22 mouse cellular contexts compared by ENCODE assay signal in genomic region chr17:49450922-49451321, GRCm38 (mm10). TPM values are rescaled to one million over a fixed set of nuclear protein-coding genes. Genes with fewer than 3 reads are reported as not detected.
A peak's percentile ranks its signal among the peaks of the same experiment; 100 is the strongest.
DNase-seq lines count a peak whose midpoint lies in the region; ATAC-seq and TF ChIP-seq lines count a peak whose summit lies in the region.
"Had no signal": no experiment of that assay in that cellular context is flagged by ENCODE, and none has a peak within 500 bp of the region (broad histone marks: within the 10 kb centered on the region; RNA-seq: fewer than 3 reads in every experiment).

No protein-coding gene starts in this region.

- no peak for TF ChIP-seq POLR2A in heart, adult 2 months (IDR thresholded peaks at IDR 0.05; ENCODE audit: insufficient read depth, low read depth, low read length)

- no peaks in the 10 kb centered on the region for H3K9me3 ChIP-seq in heart, postnatal 0 days (replicated peaks; ENCODE audit: control insufficient read depth, low read length)
- H3K9me3 ChIP-seq in kidney, embryonic 16.5 days (ENCODE audit: low read length), result no peaks in the 10 kb centered on the region
- no peaks in the 10 kb centered on the region for H3K9me3 ChIP-seq in stomach, embryonic 14.5 days (ENCODE audit: control insufficient read depth, low read depth, low read length)
- H3K9me3 ChIP-seq: G1E; hindbrain, embryonic 12.5 days had no signal

- intact Hi-C loops in heart, adult 2 months (cut with DNase I), result no loop called here

- no peak for DNase-seq in heart, postnatal 0 days (ENCODE audit: low spot score)
- no peak for DNase-seq in heart, adult 2 months
- DNase-seq in kidney, adult 18-20 months, result no peak
- DNase-seq in kidney, postnatal 14 days, result peak; percentile 59
- DNase-seq in right cerebral cortex, postnatal 10 days (ENCODE audit: low spot score in 2 of 2), result no peak
- DNase-seq: adrenal gland, postnatal 36 days; B cell, adult 2 months; cerebellum, adult 9-10 months; gastrocnemius, postnatal 10 days; heart, postnatal 10 days; liver; lung, postnatal 10 days; thymus, postnatal 36 days had no signal

- peak; percentile 30; the same call in 1 of the 2 replicates for ATAC-seq in heart, postnatal 0 days (ENCODE audit: insufficient read depth, low read depth)
- peak; percentile 47; the same call in 1 of the 2 replicates for ATAC-seq in kidney, embryonic 16.5 days (ENCODE audit: low FRiP score, low TSS enrichment)
- ATAC-seq in stomach, embryonic 14.5 days (ENCODE audit: insufficient number of reproducible peaks, insufficient read depth, low FRiP score, low read depth), result peak; percentile 64; the same call in 1 of the 2 replicates
- ATAC-seq: forebrain, embryonic 16.5 days; Patski had no signal

- TF ChIP-seq CTCF in heart, postnatal 0 days (IDR thresholded peaks at IDR 0.05; ENCODE audit: low read depth), result no peak
- TF ChIP-seq CTCF in heart, adult 2 months (IDR thresholded peaks at IDR 0.05), result no peak

- H3K4me1 ChIP-seq in heart, postnatal 0 days (ENCODE audit: control insufficient read depth, insufficient read depth), result peaks cover 8% of the 10 kb centered on the region; the same call in 1 of the 2 replicates
- 0 out of 2 replicates have a peak, but pooled peaks cover 2% of the 10 kb centered on the region for H3K4me1 ChIP-seq in heart, adult 2 months (ENCODE audit: control insufficient read depth, insufficient read depth, low read length)
- H3K4me1 ChIP-seq in kidney, embryonic 16.5 days (ENCODE audit: insufficient read depth, low read length), result peaks cover 15% of the 10 kb centered on the region
- peaks cover 16% of the 10 kb centered on the region for H3K4me1 ChIP-seq in stomach, embryonic 14.5 days (ENCODE audit: control insufficient read depth, insufficient read depth, low read length)
- H3K4me1 ChIP-seq: hindbrain, embryonic 12.5 days had no signal

- WGBS in heart, postnatal 0 days, result 68% methylated on average over 6 of the region's 6 CpGs
- WGBS in heart, adult 2 months, result 57% methylated on average over 6 of the region's 6 CpGs
- WGBS in kidney, embryonic 16.5 days, result 47% methylated on average over 6 of the region's 6 CpGs
- 40% methylated on average over 6 of the region's 6 CpGs for WGBS in stomach, embryonic 14.5 days

- no peak overlapping the region for H3K9ac ChIP-seq in heart, postnatal 0 days (replicated peaks; ENCODE audit: low read depth, low read length)
- H3K9ac ChIP-seq in heart, adult 2 months (ENCODE audit: low read depth, low read length), result no peak overlapping the region
- no peak overlapping the region for H3K9ac ChIP-seq in kidney, embryonic 16.5 days (replicated peaks; ENCODE audit: low read length)
- H3K9ac ChIP-seq in stomach, embryonic 14.5 days (replicated peaks; ENCODE audit: low read depth, low read length), result no peak overlapping the region; the same call in 1 of the 2 replicates
- H3K9ac ChIP-seq: hindbrain, embryonic 12.5 days had no signal

- H3K4me3 ChIP-seq in heart, postnatal 0 days (ENCODE audit: low read depth, low read length), result no peak overlapping the region
- no peak overlapping the region for H3K4me3 ChIP-seq in heart, adult 2 months
- H3K4me3 ChIP-seq in kidney, embryonic 16.5 days (ENCODE audit: low read length), result no peak overlapping the region
- H3K4me3 ChIP-seq in stomach, embryonic 14.5 days (ENCODE audit: low read depth, low read length), result no peak overlapping the region
- H3K4me3 ChIP-seq: hindbrain, embryonic 12.5 days; left cerebral cortex, adult 2 months had no signal

- H3K27ac ChIP-seq in heart, postnatal 0 days (ENCODE audit: low read depth), result no peak overlapping the region
- H3K27ac ChIP-seq in heart, adult 2 months, result no peak overlapping the region
- no peak overlapping the region for H3K27ac ChIP-seq in kidney, embryonic 16.5 days (ENCODE audit: low read length)
- peak overlapping the region; percentile 48; the same call in 1 of the 2 replicates for H3K27ac ChIP-seq in stomach, embryonic 14.5 days (ENCODE audit: low read length)
- H3K27ac ChIP-seq: hindbrain, embryonic 12.5 days; left cerebral cortex, adult 2 months had no signal

- no peaks in the 10 kb centered on the region for H3K79me2 ChIP-seq in heart, adult 2 months (replicated peaks; ENCODE audit: control insufficient read depth, insufficient read depth, low read length)

- no peak for TF ChIP-seq EP300 in heart, postnatal 0 days (IDR thresholded peaks at IDR 0.05; ENCODE audit: low read depth)
- TF ChIP-seq EP300 in heart, adult 2 months (IDR thresholded peaks at IDR 0.05; ENCODE audit: insufficient read depth, low read depth, low read length), result no peak

- H3K36me3 ChIP-seq in heart, postnatal 0 days (replicated peaks; ENCODE audit: control insufficient read depth, insufficient read depth, low read length), result peaks cover 39% of the 10 kb centered on the region
- H3K36me3 ChIP-seq in heart, adult 2 months (ENCODE audit: control insufficient read depth, insufficient read depth, low read length), result no peaks in the 10 kb centered on the region
- peaks cover 25% of the 10 kb centered on the region for H3K36me3 ChIP-seq in kidney, embryonic 16.5 days (ENCODE audit: insufficient read depth, low read length)
- H3K36me3 ChIP-seq in stomach, embryonic 14.5 days (ENCODE audit: control insufficient read depth, insufficient read depth, low read length), result peaks cover 17% of the 10 kb centered on the region; the same call in 1 of the 2 replicates

- no peaks in the 10 kb centered on the region for H3K27me3 ChIP-seq in heart, postnatal 0 days (ENCODE audit: control insufficient read depth, insufficient read depth, low read length)
- H3K27me3 ChIP-seq in heart, adult 2 months (ENCODE audit: control insufficient read depth, insufficient read depth, low read length), result no peaks in the 10 kb centered on the region
- H3K27me3 ChIP-seq in kidney, embryonic 16.5 days (ENCODE audit: insufficient read depth, low read length), result no peaks in the 10 kb centered on the region
- H3K27me3 ChIP-seq in stomach, embryonic 14.5 days (ENCODE audit: control insufficient read depth, insufficient read depth, low read length), result no peaks in the 10 kb centered on the region
- H3K27me3 ChIP-seq: CH12.LX; hindbrain, embryonic 12.5 days; Patski had no signal

- no peak overlapping the region for H3K4me2 ChIP-seq in heart, postnatal 0 days (ENCODE audit: low read depth, low read length)
- H3K4me2 ChIP-seq in kidney, embryonic 16.5 days (replicated peaks; ENCODE audit: low read depth, low read length), result no peak overlapping the region
- no peak overlapping the region for H3K4me2 ChIP-seq in stomach, embryonic 14.5 days (replicated peaks; ENCODE audit: low read depth, low read length)
- H3K4me2 ChIP-seq: hindbrain, embryonic 12.5 days; midbrain, embryonic 11.5 days had no signal

RNA-seq across cellular contexts. Expression of gene Mocs1, which starts 22.8 kb away (rescaled TPM):
- 13.1 and 18.6 TPM in 2 replicates for total RNA-seq in heart, postnatal 0 days (2014; rRNA removed; ENCODE audit: low replicate concordance)
- 2.3 and 2.8 TPM in 2 replicates for polyA plus RNA-seq in heart, postnatal 0 days (2015; fragmentation: Nextera tagmentation; extraction: Ambion mirVana)
- total RNA-seq in heart, adult 2 months (2021), result 10 to 100 TPM; 19.2 to 20.9 TPM
- polyA plus RNA-seq in heart, adult 2 months (2012; rRNA removed), result 11.7 and 13.4 TPM in 2 replicates
- polyA plus RNA-seq in kidney, embryonic 16.5 days (2015; fragmentation: Nextera tagmentation; extraction: Ambion mirVana), result 7.7 and 11.5 TPM in 2 replicates
- polyA plus RNA-seq in stomach, embryonic 14.5 days (2014; fragmentation: Nextera tagmentation; extraction: Ambion mirVana), result 9.9 and 10.7 TPM in 2 replicates
